Mouse (Mus musculus) heart, embryonic 16.5 days (tissue): ENCODE results near the gene Ubap1. TPM values are rescaled to one million over a fixed set of nuclear protein-coding genes. Genes with fewer than 3 reads are reported as not detected.

Experiments
- polyA plus RNA-seq: library from polyadenylated mRNA; unstranded; fragments of >200 nt; fragmentation: Nextera tagmentation; extraction: Ambion mirVana; gene quantifications from 2 replicates; pipeline ENCODE4 v1.2.1, GENCODE M21; 2015

Gene Ubap1
- polyA plus RNA-seq, 1 experiment from 2014 or later, result 48.6 TPM

Other genes starting within 250 kb of the Ubap1 start
- gene Nol6, start 224.5 kb upstream of the Ubap1 start, polyA plus RNA-seq, result 15.2 and 15.6 TPM in 2 replicates
- 68.0 and 69.7 TPM in 2 replicates for gene Ube2r2, start 213.3 kb upstream of the Ubap1 start, polyA plus RNA-seq
- 50.8 and 59.2 TPM in 2 replicates for gene Ubap2, start 73.9 kb upstream of the Ubap1 start, polyA plus RNA-seq
- gene Dcaf12, start 34.1 kb upstream of the Ubap1 start, polyA plus RNA-seq, result 54.2 and 55.0 TPM in 2 replicates
- gene Kif24, start 115.9 kb downstream of the Ubap1 start, polyA plus RNA-seq, result 3.4 and 4.8 TPM in 2 replicates
- 41.6 and 41.7 TPM in 2 replicates for gene Nudt2, start 116.2 kb downstream of the Ubap1 start, polyA plus RNA-seq
- gene AI464131, start 154.1 kb downstream of the Ubap1 start, polyA plus RNA-seq, result 3.2 and 3.4 TPM in 2 replicates
- gene 1110017D15Rik, start 168.3 kb downstream of the Ubap1 start, polyA plus RNA-seq, result 1.1 and 1.2 TPM in 2 replicates
- 1.5 and 2.4 TPM in 2 replicates for gene Fam219a, start 220.5 kb downstream of the Ubap1 start, polyA plus RNA-seq
- 2.6 and 3.6 TPM in 2 replicates for gene Dnaic1, start 220.8 kb downstream of the Ubap1 start, polyA plus RNA-seq